Mouse (Mus musculus): Measurements from ENCODE around the gene Bpifa5.

Gene Bpifa5

GRCm38 (mm10) chr2:154206908-154207307, 44.5 kb downstream of the Bpifa5 start:
- peak; percentile 30 for DNase-seq (ENCODE audit: extremely low spot score, low spot score)

GRCm38 (mm10) chr2:154209112-154209511, 46.7 kb downstream of the Bpifa5 start:
- no peak for DNase-seq (ENCODE audit: extremely low spot score, low spot score)

- DNase-seq (ENCODE audit: extremely low spot score, low spot score), result no peak
Measured at GRCm38 (mm10) chr2:154211121-154211520, 48.7 kb downstream of the Bpifa5 start.

GRCm38 (mm10) chr2:154211881-154212280, 49.5 kb downstream of the Bpifa5 start:
- DNase-seq (ENCODE audit: extremely low spot score, low spot score), result no peak

GRCm38 (mm10) chr2:154215191-154215590, 52.8 kb downstream of the Bpifa5 start:
- peak; percentile 77 for DNase-seq (ENCODE audit: extremely low spot score, low spot score)
